Mouse (Mus musculus) kidney, embryonic 14.5 days (tissue): ENCODE results near the gene Cd5l. TPM values are rescaled to one million over a fixed set of nuclear protein-coding genes. Genes with fewer than 3 reads are reported as not detected.

Experiments
- ATAC-seq: fragments of 200-750 bp; cut with Nextera tagmentation; 2 replicates; pipeline ENCODE4 v1.8.0; 2017; ENCODE audit warnings: moderate number of reproducible peaks, mild to moderate bottlenecking, moderate TSS enrichment, moderate library complexity; ENCODE audit not compliant: low FRiP score, low TSS enrichment
- H3K27ac ChIP-seq: fragments of 300-500 bp; sonication (generic); 2 replicates; pipeline ENCODE4 v1.5.1; 2014; ENCODE audit warnings: low read depth, mild to moderate bottlenecking, low read length, moderate library complexity, mixed read lengths
- H3K27me3 ChIP-seq: fragments of 300-500 bp; sonication (generic); 2 replicates; pipeline ENCODE4 v1.6.1; 2014; ENCODE audit warnings: mild to moderate bottlenecking, low read length; ENCODE audit not compliant: control insufficient read depth, insufficient read depth
- H3K36me3 ChIP-seq: fragments of 300-500 bp; sonication (generic); 2 replicates; pipeline ENCODE4 v1.6.1; 2014; ENCODE audit warnings: low read length, mixed read lengths; ENCODE audit not compliant: control insufficient read depth, insufficient read depth
- H3K4me1 ChIP-seq: fragments of 300-500 bp; sonication (generic); 2 replicates; pipeline ENCODE4 v1.6.1; 2014; ENCODE audit warnings: low read length, mixed read lengths; ENCODE audit not compliant: control insufficient read depth, insufficient read depth
- H3K4me2 ChIP-seq: fragments of 300-500 bp; sonication (generic); replicated peaks from 2 replicates; pipeline ENCODE4 v1.6.1; 2014; ENCODE audit warnings: low read depth, mild to moderate bottlenecking, low read length
- H3K4me3 ChIP-seq: fragments of 300-500 bp; sonication (generic); 2 replicates; pipeline ENCODE4 v1.5.1; 2014; ENCODE audit warnings: mild to moderate bottlenecking, low read length
- H3K9ac ChIP-seq: fragments of 300-500 bp; sonication (generic); 2 replicates; pipeline ENCODE4 v1.6.1; 2014; ENCODE audit warnings: low read depth, mild to moderate bottlenecking, low read length, moderate library complexity
- H3K9me3 ChIP-seq: fragments of 300-500 bp; sonication (generic); 2 replicates; pipeline ENCODE4 v1.6.1; 2016; ENCODE audit warnings: low read length; ENCODE audit not compliant: control insufficient read depth
- WGBS: fragments of 180-500 bp; shearing (Covaris S2); extraction: QIAGEN DNeasy Blood & Tissue Kit; methylation state at CpG from one replicate; pipeline ENCODE4 v1.1.7; 2014; 5-methylcytosine and 5-hydroxymethylcytosine counted together
- polyA plus RNA-seq: library from polyadenylated mRNA; unstranded; fragments of >200 nt; fragmentation: Nextera tagmentation; extraction: Ambion mirVana; gene quantifications from 2 replicates; pipeline ENCODE4 v1.2.1, GENCODE M21; 2014

Cd5l gene
- polyA plus RNA-seq, 1 experiment from 2014 or later = not detected

GRCm38 (mm10) chr3:87390935-87391334, 33.3 kb downstream of the Cd5l start:
- no peak for ATAC-seq
- 93% methylated on average over 1 of the region's 1 CpGs for WGBS
- H3K27ac ChIP-seq = no peak overlapping the region

GRCm38 (mm10) chr3:87398809-87399208, 41.1 kb downstream of the Cd5l start:
- no peak overlapping the region for H3K9ac ChIP-seq
- 67% methylated on average over 4 of the region's 4 CpGs for WGBS
- no peak for ATAC-seq
- no peaks in the 10 kb centered on the region for H3K4me1 ChIP-seq
- no peaks in the 10 kb centered on the region for H3K36me3 ChIP-seq
- no peak overlapping the region for H3K4me2 ChIP-seq
- H3K27ac ChIP-seq = no peak overlapping the region
- no peak overlapping the region for H3K4me3 ChIP-seq
- H3K9me3 ChIP-seq = no peaks in the 10 kb centered on the region
- H3K27me3 ChIP-seq = no peaks in the 10 kb centered on the region

More at GRCm38 (mm10) chr3:87390935-87391334, 33.3 kb downstream of the Cd5l start:
- no peak overlapping the region for H3K9ac ChIP-seq
- no peak overlapping the region for H3K4me2 ChIP-seq
- no peaks in the 10 kb centered on the region for H3K9me3 ChIP-seq
- no peaks in the 10 kb centered on the region for H3K27me3 ChIP-seq
- H3K4me1 ChIP-seq = no peaks in the 10 kb centered on the region
- no peak overlapping the region for H3K4me3 ChIP-seq
- no peaks in the 10 kb centered on the region for H3K36me3 ChIP-seq

- H3K4me3 ChIP-seq = no peak overlapping the region
- H3K27ac ChIP-seq = no peak overlapping the region
- H3K9ac ChIP-seq = no peak overlapping the region
- no peaks in the 10 kb centered on the region for H3K27me3 ChIP-seq
- WGBS = 84% methylated on average over 4 of the region's 4 CpGs
- no peaks in the 10 kb centered on the region for H3K36me3 ChIP-seq
- no peak overlapping the region for H3K4me2 ChIP-seq
- no peaks in the 10 kb centered on the region for H3K9me3 ChIP-seq
- ATAC-seq = no peak
- no peaks in the 10 kb centered on the region for H3K4me1 ChIP-seq
Observed at GRCm38 (mm10) chr3:87399906-87400305, 42.2 kb downstream of the Cd5l start.

GRCm38 (mm10) chr3:87401321-87401720, 43.6 kb downstream of the Cd5l start:
- no peak overlapping the region for H3K9ac ChIP-seq
- WGBS = 56% methylated on average over 5 of the region's 5 CpGs
- H3K36me3 ChIP-seq = no peaks in the 10 kb centered on the region
- no peaks in the 10 kb centered on the region for H3K4me1 ChIP-seq
- no peak overlapping the region for H3K27ac ChIP-seq
- no peaks in the 10 kb centered on the region for H3K27me3 ChIP-seq
- no peak for ATAC-seq
- no peak overlapping the region for H3K4me2 ChIP-seq
- no peaks in the 10 kb centered on the region for H3K9me3 ChIP-seq
- no peak overlapping the region for H3K4me3 ChIP-seq

- H3K4me3 ChIP-seq = no peak overlapping the region
- H3K27ac ChIP-seq = no peak overlapping the region
- no peaks in the 10 kb centered on the region for H3K36me3 ChIP-seq
- 28% methylated on average over 4 of the region's 4 CpGs for WGBS
- no peaks in the 10 kb centered on the region for H3K9me3 ChIP-seq
- H3K4me2 ChIP-seq = no peak overlapping the region
- no peaks in the 10 kb centered on the region for H3K27me3 ChIP-seq
- H3K9ac ChIP-seq = no peak overlapping the region
- no peaks in the 10 kb centered on the region for H3K4me1 ChIP-seq
- no peak for ATAC-seq
Observed at GRCm38 (mm10) chr3:87408171-87408570, 50.5 kb downstream of the Cd5l start.

- 86% methylated on average over 4 of the region's 4 CpGs for WGBS
- H3K9ac ChIP-seq = no peak overlapping the region
- H3K27ac ChIP-seq = no peak overlapping the region
- ATAC-seq = no peak
- H3K4me2 ChIP-seq = no peak overlapping the region
- H3K27me3 ChIP-seq = no peaks in the 10 kb centered on the region
- no peaks in the 10 kb centered on the region for H3K9me3 ChIP-seq
- no peaks in the 10 kb centered on the region for H3K36me3 ChIP-seq
- H3K4me3 ChIP-seq = no peak overlapping the region
- no peaks in the 10 kb centered on the region for H3K4me1 ChIP-seq
Observed at GRCm38 (mm10) chr3:87409196-87409935, 51.7 kb downstream of the Cd5l start.

- H3K27me3 ChIP-seq = no peaks in the 10 kb centered on the region
- 72% methylated on average over 6 of the region's 6 CpGs for WGBS
Observed at GRCm38 (mm10) chr3:87410605-87411004, 52.9 kb downstream of the Cd5l start.

GRCm38 (mm10) chr3:87411150-87411549, 53.5 kb downstream of the Cd5l start:
- ATAC-seq = peak; percentile 81
- Histone ChIP-seq H3K4me1 (no peaks in the 10 kb centered on the region), H3K27ac (no peak overlapping the region), H3K9me3 (no peaks in the 10 kb centered on the region), H3K4me3 (no peak overlapping the region), H3K27me3 (no peaks in the 10 kb centered on the region), H3K36me3 (no peaks in the 10 kb centered on the region), H3K9ac (no peak overlapping the region), H3K4me2 (no peak overlapping the region)
- 14% methylated on average over 12 of the region's 12 CpGs for WGBS

More at GRCm38 (mm10) chr3:87410605-87411004, 52.9 kb downstream of the Cd5l start:
- Histone ChIP-seq H3K4me2 (no peak overlapping the region), H3K27ac (no peak overlapping the region), H3K36me3 (no peaks in the 10 kb centered on the region), H3K9me3 (no peaks in the 10 kb centered on the region), H3K9ac (no peak overlapping the region), H3K4me1 (no peaks in the 10 kb centered on the region), H3K4me3 (no peak overlapping the region)
- ATAC-seq = no peak

- Histone ChIP-seq H3K27ac (no peak overlapping the region), H3K4me2 (no peak overlapping the region), H3K36me3 (no peaks in the 10 kb centered on the region)
Observed at GRCm38 (mm10) chr3:87420645-87421044, 63.0 kb downstream of the Cd5l start.

More at GRCm38 (mm10) chr3:87420645-87421044, 63.0 kb downstream of the Cd5l start:
- Histone ChIP-seq H3K4me3 (no peak overlapping the region), H3K9me3 (no peaks in the 10 kb centered on the region), H3K4me1 (no peaks in the 10 kb centered on the region), H3K27me3 (no peaks in the 10 kb centered on the region), H3K9ac (no peak overlapping the region)
- WGBS = 71% methylated on average over 1 of the region's 1 CpGs
- ATAC-seq = no peak
